Mouse (Mus musculus) heart, postnatal 36 days (tissue): ENCODE results near the gene Rhcg. TPM values are rescaled to one million over a fixed set of nuclear protein-coding genes. Genes with fewer than 3 reads are reported as not detected.

Experiments used
- DNase-seq, 2 experiments: peaks; one replicate each; pipeline ENCODE4 v3.0.0; 2021 to 2022
- intact Hi-C: fragments of 180-260 bp; cut with DNase I; formaldehyde crosslinking; loops from one replicate; pipeline ENCODE4 v1.15.1; 2025
- total RNA-seq, 2 experiments: library from RNA; stranded (reverse); gene quantifications; 2 replicates each; pipeline ENCODE4 v1.2.3; 2021

Gene Rhcg
- not detected for total RNA-seq

DNA sequence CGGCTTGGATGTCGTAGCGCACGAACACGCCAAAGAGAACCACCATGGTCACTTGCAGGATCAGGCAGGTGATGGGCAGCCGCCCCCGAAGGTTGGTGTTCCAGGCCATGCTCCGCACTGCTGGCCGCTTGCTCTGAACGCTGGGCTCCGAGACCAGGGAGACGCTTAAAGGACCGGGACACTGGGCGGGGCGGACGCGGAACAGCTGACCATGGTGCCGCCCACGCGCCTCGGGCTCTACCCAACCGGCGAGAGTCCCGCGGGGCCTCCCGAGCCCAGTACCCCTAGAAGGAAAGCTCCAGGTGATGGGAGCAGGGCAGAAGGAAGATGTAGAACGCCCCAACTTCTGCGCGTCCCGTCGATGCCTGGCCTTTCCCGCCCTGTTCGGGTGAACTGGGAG lies at the start of gene Rhcg:
Gene Rhcg, minus strand, starts transcription at position 240 of the 400 bp plus-strand sequence.
- intact Hi-C loops: no loop called here
- no peak for DNase-seq

DNA sequence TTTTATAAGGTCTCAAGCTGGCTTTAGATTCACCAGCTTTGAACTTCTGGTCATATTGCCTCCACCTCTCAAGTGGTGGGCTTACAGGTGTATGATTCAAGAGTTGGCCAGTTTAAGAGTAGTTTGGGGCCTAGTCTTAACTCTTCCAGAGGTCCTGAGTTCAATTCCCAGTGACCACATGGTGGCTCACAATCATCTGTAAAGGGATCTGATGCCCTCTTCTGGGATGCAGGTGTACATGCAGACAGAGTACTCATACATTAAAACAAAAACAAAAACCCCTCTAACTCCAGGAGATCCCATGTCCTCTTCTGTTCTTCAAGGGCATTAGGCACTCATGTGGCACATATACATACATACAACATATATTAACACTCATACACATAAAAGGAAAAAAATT lies 49.2 kb upstream of the Rhcg start:
- intact Hi-C loops: no loop called here
- no peak for DNase-seq

DNA sequence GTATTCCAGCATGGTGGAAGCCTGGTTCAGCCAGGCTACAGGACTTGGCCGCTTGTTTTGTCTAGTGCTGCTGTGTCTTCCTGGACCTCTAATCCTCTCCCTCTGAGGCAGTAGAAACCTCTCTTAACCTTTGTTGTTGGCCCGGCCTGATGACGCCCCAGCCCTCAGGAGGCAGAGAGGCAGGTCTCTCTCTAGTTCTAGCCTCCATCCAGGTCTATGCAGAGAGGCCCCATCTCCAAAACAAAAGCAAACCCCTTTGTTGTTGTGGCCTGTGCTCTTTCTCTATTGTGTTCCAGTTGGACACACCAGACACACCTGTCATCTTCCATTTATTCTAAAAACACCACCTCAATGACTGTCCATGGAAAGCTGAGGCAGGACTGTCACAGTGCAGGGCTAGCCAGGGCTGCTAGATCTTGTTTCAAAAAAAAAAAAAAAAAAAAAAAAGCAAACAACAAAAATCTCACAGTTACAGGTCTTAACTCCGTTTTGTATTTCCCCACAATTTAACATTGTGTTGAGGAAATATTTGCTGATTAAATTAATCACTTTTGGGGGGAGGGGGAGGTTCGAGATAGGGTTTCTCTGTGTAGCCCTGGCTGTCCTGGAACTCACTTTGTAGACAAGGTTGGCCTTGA lies 43.9 kb upstream of the Rhcg start:
- no peak for DNase-seq
- intact Hi-C loops: loop anchor here (5.0 kb wide), 1 partner anchor 66 kb away; no protein-coding TSS in a partner anchor

DNA sequence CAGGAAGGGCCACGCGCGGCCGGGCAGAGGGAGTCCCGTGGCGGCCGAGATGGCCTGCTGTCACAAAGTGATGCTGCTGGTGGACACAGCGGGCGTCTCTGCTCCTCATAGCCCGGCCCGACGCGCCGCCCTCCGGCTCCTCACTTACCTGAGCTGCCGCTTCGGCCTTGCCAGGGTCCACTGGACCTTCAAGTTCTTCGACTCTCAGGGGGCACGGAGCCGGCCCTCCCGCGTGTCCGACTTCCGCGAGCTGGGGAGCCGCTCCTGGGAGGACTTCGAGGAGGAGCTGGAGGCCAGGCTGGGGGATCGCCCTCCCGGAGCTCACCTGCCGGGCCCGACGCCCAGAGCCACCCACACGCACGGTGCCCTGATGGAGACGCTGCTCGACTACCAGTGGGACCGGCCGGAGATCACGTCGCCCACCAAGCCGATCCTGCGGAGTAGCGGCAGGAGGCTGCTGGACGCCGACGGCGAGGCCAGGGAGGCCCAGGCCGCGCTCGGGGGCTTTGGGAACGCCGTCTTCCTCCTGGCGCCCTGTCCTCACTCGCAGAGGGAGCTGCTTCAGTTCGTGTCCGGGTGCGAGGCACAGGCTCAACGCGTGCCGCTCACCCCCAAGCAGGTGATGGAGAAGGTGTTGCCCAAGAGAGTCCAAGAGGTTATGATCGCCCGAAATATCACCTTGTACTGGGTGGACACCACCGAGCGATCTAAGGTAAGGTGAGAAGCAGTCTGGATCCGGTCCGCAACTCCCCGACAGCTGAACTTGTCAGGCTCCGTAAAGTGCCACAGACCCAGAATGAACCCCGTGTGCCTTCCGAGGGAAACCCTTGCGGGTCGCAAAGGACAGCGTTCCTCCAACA lies 43.1 kb upstream of the Rhcg start:
- DNase-seq: no peak
- intact Hi-C loops: loop anchor here (5.0 kb wide), 1 partner anchor 67 kb away; no protein-coding TSS in a partner anchor

DNA sequence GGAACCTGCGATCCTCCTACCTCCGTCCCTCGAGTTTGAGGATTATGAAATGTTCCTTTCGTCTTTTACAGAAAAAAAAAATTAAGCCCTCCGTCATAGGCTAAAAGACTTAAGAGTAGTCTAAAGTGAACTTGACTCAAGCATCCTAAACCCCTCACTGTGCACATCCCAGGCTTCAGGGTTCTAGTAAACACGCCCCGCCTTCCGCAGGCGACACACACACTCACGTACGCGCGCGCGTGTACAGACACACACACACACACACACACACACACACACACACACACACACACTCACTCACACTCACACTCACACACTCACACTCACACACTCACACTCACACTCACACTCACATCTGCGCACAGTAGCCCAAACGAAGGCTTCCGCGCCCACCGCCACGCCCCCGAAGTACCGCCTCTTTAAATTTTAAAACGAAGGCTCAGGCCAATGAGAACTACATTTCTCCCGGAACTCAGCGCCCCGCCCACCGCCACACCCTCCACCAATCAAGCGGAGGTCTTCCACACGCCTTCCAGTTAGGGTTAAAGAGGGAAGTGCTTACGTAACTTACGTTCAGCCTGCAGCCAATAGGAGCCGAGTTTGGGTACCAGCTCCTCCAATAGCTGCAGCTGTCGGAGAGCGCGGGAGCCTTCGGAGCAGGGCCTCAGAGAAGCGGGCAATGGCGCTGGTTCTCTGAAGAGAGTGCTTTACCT lies 42.3 kb upstream of the Rhcg start, which contains the start of gene Ticrr:
Gene Ticrr, plus strand, starts transcription at position 619 of the 713 bp plus-strand sequence.
- DNase-seq: peak; percentile 91 to 93
- intact Hi-C loops: loop anchor here (5.0 kb wide), 1 partner anchor 68 kb away; no protein-coding TSS in a partner anchor

DNA sequence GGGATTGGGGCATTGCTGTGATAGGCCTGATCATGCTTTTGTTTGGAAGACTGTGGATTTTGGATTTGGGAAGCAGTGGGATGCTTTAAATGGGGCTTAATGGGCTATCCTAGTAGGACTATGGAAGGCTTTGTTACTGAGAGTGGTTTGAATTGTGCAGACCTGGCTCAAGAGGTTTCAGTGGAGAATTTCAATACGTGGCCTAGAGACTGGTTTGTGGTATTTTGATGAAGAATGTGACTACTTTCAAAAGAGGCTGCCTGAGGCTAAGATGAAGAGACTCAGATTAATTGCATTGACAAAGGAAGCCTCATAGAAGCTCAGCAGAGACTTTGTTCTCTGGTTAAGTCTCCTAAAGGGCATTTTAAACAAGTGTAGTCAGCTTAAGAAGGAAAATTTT lies 37.1 kb upstream of the Rhcg start:
- intact Hi-C loops: no loop called here
- no peak for DNase-seq

DNA sequence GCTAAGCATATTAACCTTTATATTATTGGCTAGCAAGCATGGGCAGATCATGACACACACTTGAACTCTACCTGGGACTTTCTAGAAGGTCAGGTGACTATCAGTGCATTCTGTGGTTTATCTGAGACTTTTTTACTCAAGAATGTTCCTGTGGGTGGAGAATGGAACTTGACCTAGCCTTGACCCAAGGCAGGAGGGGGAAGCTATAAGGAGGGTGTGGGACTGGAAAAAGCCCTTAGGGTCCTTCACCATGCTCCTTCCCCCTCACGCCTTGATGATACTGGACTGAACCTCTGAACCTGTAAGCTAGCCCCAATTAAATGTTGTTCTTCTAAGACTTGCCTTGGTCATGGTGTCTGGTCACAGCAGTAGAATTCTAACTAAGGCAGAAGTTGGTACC lies 36.7 kb upstream of the Rhcg start:
- intact Hi-C loops: no loop called here
- DNase-seq: no peak

DNA sequence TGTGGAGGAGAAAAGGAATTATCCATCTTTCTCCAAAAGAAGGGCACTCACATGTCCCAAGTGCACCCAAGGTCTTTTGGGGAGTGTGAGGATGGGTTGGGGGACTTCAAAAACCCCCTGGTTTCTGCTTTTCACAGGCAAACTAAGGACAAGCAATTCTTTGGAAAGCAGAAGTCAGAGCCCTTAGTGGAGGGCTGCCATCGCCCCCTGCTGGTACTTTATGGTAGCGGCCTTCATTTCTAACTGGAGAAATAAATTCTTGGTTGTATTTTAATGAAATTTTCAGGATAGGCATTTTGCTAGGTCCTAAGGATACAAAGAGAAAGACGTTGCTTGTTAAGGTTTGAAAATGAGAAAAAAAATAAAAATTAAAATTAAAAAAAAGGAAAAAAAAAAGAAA lies 31.5 kb upstream of the Rhcg start:
- intact Hi-C loops: loop anchor here (5.0 kb wide), 2 partner anchors 37 to 152 kb away; no protein-coding TSS in a partner anchor

DNA sequence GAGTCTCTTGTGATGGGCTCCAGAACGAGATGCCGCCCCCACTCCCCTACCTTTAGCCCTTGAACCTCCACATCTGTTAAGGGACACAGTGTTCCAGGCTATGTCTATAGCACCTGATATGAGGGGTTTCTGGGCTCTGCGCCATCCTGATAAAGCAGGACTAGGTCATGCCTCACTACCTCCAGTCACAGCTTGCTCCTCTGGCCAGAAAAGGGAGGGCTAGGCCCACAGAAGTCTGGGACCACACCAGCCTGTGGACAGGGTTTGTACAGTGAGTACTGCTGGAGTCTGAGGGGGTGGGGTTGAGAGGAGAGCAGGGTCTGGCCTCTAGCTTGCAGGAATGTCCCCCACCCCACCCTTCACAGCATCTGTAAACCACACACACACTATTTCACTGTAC lies 29.8 kb upstream of the Rhcg start:
- DNase-seq: no peak
- intact Hi-C loops: loop anchor here (5.0 kb wide), 2 partner anchors 35 to 150 kb away; no protein-coding TSS in a partner anchor

More for the DNA sequence above, 31.5 kb upstream of the Rhcg start:
- DNase-seq: peak; percentile 22 to 58

DNA sequence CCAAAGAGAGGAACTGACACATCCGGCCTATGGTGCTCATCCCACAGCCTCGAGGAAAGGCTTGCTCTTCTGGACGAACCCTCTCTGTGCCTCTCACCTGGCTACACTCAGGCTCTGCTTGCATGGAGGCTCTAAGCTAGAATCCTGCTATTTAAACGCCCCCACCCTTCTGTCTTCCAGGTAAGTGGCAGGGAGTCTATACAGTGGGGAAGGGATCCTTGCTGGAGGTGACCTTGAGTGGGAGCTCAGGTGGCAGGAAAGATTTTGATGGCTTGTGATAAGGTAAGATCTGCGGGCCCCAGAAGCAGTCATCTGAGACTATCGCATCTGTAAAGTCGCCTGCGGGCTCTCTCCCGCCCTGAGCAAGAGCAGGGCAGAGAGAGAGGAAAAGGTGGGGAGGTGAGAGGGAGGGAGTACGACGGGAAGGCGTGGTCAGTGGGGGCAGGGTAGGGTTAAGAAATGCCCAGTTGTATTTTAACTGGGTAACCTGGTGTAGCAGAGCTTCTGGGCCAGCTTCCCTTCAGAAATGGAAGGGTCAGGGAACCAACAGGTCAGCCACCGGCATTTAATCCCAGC lies 14.4 kb upstream of the Rhcg start:
- intact Hi-C loops: no loop called here

DNA sequence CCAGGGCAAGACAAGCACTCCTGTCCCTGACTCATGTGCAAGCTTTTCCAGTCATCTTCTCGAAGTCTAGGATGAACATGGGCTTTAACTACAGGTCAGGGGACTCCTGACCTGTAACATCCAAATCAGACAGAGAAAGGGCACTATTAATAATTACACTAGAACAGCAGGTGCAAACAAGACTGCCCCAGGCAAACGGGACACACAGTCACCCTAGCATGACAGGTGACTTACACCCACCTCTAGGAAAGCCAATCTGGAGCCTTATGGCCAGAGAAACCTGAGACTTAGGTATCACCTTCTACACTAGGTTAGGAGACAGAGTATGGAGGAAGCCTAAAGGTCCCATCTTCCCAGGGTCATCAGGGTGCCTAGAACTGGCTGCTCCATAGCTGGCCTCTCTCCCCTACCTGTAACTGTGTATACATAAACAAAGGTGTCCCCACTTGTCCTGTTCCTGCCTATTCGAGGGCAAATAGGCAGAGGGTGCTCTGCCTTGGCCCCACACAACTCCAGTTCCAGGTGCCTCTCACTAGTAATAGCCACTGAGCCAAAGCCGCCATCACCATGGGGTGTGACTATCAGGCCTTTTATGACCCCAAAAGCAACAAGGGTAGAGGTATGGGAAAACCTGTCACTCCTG lies 10.9 kb upstream of the Rhcg start:
- DNase-seq: no peak
- intact Hi-C loops: no loop called here

More for the DNA sequence above, 14.4 kb upstream of the Rhcg start:
- DNase-seq: no peak

DNA sequence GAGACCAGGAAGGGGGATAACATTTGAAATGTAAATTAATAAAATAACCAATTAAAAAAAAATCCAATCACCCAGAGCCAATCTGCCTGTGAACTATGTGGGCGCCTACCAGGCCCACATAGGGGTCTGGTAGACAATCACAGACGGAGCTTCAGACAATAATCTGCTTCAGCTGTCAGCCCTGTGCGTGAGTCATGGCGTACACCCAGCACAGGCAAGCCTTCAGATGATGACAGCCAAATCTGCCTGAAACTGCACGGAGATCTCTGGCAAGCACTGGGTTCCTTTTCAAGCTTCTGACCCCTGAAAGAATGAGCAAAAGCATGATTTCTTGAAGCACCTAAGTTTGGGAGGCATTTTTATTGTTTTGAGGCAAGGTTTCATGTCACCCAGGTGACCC lies 8.7 kb upstream of the Rhcg start:
- no peak for DNase-seq
- intact Hi-C loops: no loop called here

DNA sequence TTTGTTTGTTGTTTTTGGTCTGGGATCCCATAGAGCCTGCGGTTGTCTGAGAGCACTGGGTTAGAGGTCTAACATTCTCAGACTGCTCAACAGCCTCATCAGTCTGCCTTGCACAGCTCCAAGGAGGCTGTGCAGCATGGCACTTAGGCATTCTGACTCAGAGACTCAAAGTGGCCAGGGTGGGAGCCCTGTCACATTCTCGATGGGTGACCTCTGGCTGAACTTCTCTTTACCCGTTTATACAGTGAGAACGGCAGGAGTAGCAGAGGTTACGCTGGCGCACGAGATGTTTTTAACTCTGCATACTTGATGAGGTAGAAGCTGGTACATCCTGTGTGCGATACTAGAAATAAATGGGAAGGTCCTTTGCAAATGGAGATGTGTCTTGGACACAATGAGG lies 5.6 kb upstream of the Rhcg start:
- no peak for DNase-seq
- intact Hi-C loops: no loop called here

DNA sequence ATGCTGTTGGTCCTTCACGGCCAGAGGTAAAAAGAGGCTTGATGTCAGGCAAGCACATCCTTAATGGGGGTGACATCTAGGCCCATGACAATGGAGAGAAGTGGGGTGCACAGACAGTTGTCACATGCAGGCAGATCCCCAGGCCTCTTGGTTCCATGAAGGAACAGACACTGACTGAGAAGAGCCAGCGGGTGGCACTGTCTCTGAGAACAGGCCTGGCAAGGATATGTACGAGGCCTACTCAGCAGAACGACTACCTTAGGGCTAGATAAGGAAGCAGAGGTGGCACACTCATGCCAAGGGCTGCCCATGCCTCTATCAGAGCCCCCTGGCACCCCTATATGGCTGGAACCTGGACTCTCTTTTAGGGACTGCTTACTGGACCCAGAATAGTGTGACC lies 2.0 kb upstream of the Rhcg start:
- intact Hi-C loops: no loop called here
- no peak for DNase-seq

DNA sequence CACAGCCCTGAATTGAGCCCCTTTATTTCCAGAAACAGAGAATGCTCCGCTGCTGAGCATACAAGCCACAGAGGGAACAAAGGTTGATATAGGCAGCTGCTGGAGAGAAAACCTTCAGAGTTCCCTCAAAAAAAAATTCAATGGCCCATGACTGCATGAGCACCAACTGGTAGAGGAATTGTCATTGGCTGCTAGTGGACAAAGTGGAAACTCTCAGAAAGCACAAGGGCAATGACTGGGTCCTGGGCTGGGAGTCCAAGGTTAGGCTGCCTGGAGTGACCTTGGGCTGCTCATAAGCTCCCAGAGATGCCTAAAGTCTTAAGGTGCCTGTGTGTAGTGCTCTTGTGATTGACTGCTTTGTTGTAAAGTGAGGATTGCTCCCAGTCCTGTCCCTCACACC lies 1.5 kb downstream of the Rhcg start:
- no peak for DNase-seq
- intact Hi-C loops: no loop called here

DNA sequence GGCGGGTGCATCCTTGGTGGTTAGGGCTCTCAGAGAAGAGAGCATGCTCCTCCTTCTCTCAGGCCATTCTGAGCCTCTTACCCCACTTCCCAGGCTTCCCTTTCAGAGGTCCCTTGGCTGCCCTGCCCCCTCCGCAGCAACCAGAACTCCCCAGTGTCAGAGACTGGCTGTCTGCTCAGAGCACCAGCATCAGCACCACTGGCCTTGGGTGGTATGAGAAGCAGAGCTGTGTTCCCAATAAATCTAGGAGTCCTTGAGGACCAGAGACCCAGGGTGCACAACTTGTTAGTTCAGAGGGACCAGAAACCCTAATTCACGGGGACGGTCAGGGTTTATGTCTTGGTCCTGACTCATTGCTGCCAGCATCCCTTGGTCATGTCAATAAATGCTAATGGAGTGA lies 2.4 kb downstream of the Rhcg start:
- intact Hi-C loops: no loop called here
- no peak for DNase-seq

DNA sequence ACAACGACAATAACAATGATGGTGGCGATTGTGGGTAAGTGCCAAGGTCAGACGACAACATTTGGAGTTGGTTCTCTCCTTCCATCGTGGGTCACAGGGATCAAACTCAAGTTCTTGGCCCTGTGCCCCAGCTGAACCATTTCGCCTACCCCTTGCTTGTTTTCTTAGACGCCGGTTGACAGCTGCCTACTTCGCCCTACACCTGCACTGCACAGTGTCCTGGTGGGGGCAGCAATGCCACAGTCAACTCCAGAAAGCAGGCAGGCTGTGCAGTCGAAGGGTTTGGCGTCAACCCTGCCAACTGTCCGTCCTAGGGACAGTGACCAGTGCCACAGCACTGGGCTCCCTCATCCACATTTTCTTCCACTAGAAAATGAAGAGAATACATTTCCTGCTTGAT lies 4.1 kb downstream of the Rhcg start:
- no peak for DNase-seq
- intact Hi-C loops: loop anchor here (5.0 kb wide), 2 partner anchors 34 to 174 kb away; no protein-coding TSS in a partner anchor

DNA sequence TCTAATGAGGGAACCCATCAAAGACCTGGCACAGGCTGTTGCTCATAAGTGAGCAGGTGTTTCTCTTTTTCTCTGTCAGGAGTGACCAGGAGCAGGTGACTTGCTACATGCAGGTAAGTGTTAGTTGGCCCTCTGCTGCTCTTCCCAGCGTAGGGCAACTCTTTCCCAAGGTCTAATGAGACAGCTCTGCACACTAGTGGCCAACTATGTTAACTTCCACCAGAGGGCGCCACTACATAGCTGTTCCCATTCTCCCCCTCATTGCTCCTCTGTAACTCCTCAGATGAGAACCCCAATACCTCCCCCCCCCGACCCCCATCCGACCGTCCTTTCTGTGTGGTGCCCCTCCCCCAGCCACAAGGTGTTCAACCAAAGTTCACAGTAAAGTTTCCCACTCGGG lies 4.7 kb downstream of the Rhcg start:
- peak; percentile 34 to 50 for DNase-seq

DNA sequence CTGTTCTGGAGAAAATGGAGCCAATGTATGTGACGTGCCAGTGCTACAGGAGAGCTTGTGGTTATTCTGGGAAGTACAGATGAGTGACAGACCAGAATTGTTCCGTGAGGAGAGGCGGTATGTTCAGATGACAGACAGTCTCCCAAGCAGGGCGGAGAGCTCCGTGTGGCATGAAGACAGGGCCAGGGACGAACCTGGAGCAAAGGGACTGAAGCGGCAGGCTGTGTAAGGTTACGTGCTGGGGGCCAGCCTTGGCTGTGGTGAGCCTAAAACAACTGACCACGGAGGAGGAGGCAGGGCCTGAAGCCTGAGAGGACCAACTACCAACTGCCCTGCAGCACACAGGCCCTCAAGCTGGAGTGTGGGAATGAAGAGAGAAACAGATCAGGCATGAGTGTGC lies 5.6 kb downstream of the Rhcg start:
- no peak for DNase-seq
- intact Hi-C loops: loop anchor here (1.0 to 5.0 kb wide), 3 partner anchors 35 to 175 kb away; no protein-coding TSS in a partner anchor

More for the DNA sequence above, 4.7 kb downstream of the Rhcg start:
- intact Hi-C loops: loop anchor here (1.0 to 5.0 kb wide), 3 partner anchors 35 to 175 kb away; no protein-coding TSS in a partner anchor
